Mouse (Mus musculus) frontal cortex, adult 2 months (tissue): ENCODE data around the gene Ccdc97. TPM values are rescaled to one million over a fixed set of nuclear protein-coding genes. Genes with fewer than 3 reads are reported as not detected.
"Not testable (repeated sequence)": the region's sequence is repeated elsewhere in the genome, so short reads cannot be mapped to it uniquely, and the experiment has no call there.

Experiments
- DNase-seq, 2 experiments: peaks; one replicate each; pipeline ENCODE4 v3.0.0; 2022; ENCODE audit warnings: low spot score in 1 of 2; ENCODE audit errors: extremely low spot score in 1 of 2
- polyA plus RNA-seq: library from polyadenylated mRNA; depleted of rRNA; stranded (reverse); fragments of >200 nt; gene quantifications from 2 replicates; pipeline ENCODE4 v1.2.3, GENCODE M21; 2012

Ccdc97 gene
- polyA plus RNA-seq, 1 experiment, result 60.3 TPM

DNA sequence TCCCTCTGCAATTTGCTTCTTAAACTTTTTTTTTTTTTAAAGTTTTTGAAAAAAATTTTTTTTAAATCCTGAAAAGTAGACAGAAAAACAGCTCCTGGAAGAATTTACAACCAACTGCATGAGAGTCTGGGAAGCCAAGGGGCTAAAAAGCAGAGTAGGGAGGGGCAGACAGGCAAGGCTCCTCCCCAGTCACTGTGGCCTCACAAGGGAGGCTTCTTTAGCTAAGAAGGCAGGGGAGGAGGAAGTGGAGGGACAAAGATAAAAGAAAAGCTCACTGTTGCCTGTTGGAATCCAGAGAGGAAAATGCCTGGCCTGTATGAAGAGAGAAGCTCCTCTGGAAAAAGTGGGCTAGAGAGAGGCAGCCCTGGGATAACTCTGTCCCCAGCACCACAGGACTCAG, 2.9 kb upstream of the Ccdc97 start:
- DNase-seq, result not testable (repeated sequence)

DNA sequence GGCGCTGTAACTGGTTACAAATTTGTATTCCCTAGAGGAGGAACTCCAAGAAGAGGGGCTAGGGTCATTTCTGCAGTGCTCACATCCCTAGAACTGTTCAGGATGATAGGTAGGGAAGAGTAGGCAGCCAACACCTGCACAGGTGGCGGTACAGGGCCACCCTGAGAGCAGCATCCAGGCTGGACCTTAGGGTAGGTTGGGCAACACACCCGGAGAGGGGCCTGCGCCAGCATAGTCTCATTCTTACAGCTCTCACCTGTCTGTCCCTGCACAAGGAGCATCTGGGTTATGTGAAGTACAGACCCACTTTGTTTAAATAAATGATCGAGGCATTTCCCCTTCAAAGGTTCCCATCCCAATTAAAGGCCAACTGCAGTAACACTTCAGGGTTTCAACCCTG, 1.9 kb upstream of the Ccdc97 start:
- DNase-seq, result no peak

- DNase-seq, result peak in 1 of 2 experiments; percentile 90
Observed at GRCm38 (mm10) chr7:25719761-25720610, 1.1 kb upstream of the Ccdc97 start.

GRCm38 (mm10) chr7:25717478-25717877, 1.4 kb downstream of the Ccdc97 start:
- DNase-seq, result no peak

- no peak for DNase-seq
Observed at GRCm38 (mm10) chr7:25715731-25716271, 3.1 kb downstream of the Ccdc97 start.

- no peak for DNase-seq
Observed at GRCm38 (mm10) chr7:25714581-25714980, 4.3 kb downstream of the Ccdc97 start.

DNA sequence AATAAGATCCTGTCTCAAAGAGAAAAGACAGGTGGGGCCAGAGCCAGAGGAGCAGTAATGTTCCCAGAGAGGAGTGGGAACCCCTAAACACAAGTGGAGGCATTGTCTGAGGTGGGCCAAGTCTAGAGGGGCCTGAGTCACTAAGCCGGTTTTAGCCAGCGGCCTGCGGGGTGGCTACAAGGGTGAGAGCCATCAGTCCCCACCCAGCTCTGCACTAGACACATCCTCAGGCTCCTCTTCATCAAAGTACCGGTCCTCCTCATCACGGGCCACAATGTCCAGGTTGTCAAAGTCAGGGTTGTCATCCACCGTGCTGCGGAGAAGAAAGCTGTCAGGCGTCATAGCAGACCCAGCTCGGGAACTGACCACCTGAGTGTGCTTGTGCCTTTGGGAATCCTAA, 6.1 kb downstream of the Ccdc97 start:
- DNase-seq, result no peak

DNA sequence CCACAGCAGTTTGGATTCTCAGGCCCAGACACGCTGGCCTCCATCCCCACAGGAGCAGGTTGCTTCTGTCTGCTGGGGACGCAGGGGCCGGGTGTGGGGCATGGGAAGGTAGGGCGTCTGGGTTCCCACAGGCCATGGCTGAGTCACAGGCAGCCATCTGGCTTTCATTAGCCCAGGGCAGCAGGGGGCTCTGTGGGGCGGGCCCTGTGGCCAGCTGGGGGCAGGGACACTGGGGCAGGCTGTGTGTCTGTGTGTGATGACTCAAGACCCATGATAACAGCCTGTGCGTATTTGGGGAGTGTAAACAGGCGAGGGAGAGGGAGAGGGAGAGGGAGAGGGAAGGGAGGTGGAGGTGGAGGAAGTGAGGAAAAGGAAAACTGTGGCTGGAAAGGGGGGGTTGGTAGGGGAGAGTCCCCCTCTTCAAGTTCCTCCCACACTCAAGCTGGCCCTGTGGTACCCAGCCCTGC, 7.1 kb downstream of the Ccdc97 start:
- DNase-seq, result peak in 1 of 2 experiments; percentile 62

DNA sequence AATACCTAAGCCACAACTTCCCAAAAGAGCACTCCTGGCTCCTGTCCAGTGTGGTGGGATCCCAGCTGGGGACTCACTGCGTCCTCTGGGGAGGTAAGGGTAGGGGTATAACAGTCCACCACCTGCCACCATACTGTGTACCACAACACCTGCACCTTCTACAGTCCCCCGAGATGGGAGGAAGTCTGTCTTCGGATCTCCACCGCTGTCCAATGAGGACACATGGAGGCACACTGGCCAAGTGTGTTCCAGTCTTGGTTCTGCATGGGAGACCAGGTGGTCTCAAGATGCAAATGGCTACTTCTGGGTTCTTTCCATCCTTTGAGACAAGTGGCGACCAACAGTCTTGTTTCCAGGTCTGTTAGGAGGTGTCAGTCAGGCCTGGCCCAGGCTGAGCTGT, 7.7 kb downstream of the Ccdc97 start:
- no peak for DNase-seq

DNA sequence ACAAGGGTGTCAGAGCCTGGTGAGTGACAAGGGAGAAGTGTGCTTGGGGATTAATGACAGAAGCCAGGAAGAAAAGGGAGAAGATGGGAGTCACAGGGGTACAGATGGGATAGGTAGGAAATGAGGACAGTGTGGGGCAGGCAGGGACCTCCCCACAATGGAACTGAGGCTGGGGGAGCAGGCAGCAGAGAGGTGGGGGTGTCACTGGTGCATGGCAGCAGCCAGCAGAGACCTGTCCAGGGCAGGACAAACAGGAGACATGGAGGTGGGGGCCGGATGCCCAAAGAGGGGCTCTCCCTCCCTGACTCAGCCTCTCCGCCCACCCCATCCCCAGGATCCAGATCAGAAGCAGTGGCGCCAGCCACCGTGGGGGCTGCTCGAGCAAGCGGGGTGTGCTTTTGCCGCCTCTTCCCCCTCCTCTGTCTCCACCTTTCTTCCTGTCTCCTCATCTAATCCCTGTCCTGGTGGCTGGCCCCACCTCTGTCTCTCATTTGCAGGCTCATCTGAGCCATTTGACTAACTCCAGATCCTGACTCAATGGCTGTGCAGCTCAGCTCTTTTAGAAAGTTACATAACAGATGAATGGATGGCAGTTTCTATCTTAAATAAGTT, 8.3 kb downstream of the Ccdc97 start:
- DNase-seq, result peak in 1 of 2 experiments; percentile 74

GRCm38 (mm10) chr7:25709961-25710360, 8.9 kb downstream of the Ccdc97 start:
- no peak for DNase-seq

GRCm38 (mm10) chr7:25707581-25708292, 11.2 kb downstream of the Ccdc97 start:
- DNase-seq, result no peak

GRCm38 (mm10) chr7:25706578-25707170, 12.2 kb downstream of the Ccdc97 start:
- DNase-seq, result no peak

GRCm38 (mm10) chr7:25705801-25706251, 13.1 kb downstream of the Ccdc97 start:
- DNase-seq, result peak in 1 of 2 experiments; percentile 78

GRCm38 (mm10) chr7:25704716-25705364, 14.0 kb downstream of the Ccdc97 start:
- no peak for DNase-seq

- no peak for DNase-seq
Observed at GRCm38 (mm10) chr7:25703793-25704494, 14.9 kb downstream of the Ccdc97 start.

DNA sequence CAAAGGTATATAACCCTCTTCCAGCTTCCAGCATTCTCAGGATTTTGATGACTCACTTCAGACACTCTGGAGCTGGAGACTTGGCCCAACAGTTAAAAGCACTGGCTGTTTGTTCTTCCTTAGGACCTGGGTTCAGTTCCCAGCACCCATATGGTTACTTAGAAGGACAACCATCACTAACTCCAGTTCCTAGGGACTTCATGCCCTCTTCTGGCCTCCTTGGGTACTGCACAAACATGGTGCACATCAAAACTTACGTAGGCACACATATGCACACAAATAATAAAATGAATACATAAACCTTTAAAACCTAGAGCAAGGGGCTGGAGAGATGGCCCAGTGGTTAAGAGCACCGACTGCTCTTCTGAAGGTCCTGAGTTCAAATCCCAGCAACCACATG, 16.5 kb downstream of the Ccdc97 start:
- DNase-seq, result no peak

DNA sequence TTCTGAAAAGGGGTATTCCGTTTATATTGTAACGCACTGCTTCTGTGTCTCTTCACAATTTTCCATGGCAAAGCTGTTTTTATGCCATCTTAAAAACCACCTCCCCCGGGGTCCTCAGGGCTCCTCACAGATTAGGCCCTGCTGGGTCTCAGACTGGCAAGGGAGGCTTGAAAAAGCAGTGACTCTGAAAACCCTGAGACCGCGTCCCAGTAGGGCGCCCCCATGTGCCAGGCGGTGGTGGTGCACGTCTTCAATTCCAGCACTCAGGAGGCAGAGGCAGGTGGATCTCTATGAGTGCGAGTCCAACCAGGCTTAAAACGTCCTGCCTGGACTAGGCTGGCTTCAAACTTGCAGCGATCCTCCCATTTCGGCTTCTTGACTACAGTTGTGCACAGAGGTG, 18.2 kb downstream of the Ccdc97 start:
- no peak for DNase-seq

GRCm38 (mm10) chr7:25699851-25700250, 19.0 kb downstream of the Ccdc97 start:
- DNase-seq, result no peak
